Mouse (Mus musculus): ENCODE measurements around the gene Slco2b1.
A peak's percentile ranks its signal among the peaks of the same experiment; 100 is the strongest.
"Not testable (repeated sequence)": the region's sequence is repeated elsewhere in the genome, so short reads cannot be mapped to it uniquely, and the experiment has no call there.

Slco2b1 gene

DNA sequence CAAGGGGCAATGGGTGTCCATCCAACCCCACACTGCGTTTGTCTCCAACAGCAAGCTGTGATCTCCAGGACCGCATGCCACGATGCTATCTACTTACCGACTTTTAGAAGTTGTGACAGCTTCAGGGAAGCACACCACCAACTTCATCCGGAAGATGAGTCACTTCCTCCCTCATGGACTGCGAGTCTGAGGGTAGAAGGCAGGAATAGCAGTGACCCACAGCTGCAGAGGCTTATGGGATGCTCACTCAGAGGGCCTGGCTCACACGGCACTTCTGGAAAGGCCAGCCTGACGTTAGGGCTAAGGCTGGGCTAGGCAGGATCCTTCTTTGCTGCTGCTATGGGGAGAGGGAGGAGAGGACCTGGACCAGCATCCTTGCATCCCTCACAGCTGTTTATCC is at the start of gene Slco2b1:
Slco2b1 (minus strand) TSS at position 175 of the 400 bp plus-strand sequence.
- peak; percentile 51 for DNase-seq

DNA sequence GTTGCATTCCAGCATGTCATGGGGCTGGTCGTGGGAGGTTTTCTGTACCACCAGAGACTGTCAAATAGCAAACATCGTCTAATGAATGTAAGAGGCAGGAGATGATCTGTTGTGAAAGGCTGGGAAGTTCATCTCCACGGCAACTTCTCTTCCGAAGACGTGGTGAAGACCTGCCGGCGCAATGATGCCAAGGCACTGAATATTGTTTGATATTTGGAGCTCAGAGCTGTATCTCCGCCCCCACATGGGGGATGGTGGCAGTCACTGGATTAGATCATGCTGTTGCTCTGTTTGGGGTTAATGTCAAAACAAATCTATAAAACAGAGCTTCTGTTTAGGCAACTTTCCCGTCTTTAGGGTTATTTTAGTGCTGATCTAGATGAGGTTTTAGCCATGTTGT is 28.1 kb upstream of the Slco2b1 start:
- DNase-seq = no peak

DNA sequence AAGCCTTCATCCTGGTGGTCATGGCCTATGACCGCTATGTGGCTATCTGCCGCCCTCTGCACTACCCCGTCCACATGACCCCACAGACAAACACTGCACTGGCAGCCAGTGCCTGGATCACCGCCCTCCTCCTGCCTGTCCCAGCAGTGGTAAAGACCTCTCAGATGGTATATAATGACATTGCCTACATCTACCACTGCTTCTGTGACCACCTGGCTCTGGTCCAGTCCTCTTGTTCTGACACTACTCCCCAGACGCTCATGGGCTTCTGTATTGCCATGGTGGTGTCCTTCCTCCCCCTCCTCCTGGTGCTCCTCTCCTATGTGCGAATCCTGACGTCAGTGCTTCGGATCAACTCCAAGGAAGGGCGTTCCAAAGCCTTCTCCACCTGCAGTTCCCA is 24.4 kb upstream of the Slco2b1 start:
- not testable (repeated sequence) for DNase-seq

DNA sequence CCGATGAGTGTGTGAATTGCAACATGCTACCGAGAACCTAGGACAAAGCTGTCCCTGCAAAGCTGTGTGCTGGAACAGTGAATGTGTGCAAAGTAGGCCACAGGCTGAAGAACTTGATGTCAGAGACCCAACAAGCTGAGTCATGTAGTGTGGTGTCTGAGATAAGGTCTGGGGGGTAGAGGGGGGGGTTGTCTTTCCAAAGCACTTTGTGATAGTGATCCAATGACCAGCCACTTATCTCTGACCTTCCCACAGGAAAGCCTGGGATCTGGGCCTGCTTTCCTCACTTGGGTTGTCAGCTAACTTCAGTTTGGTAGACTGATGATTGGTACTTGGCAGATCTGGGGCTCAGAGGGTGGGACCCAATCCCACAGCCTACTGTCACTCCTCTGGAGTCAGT is 23.5 kb upstream of the Slco2b1 start:
- DNase-seq = no peak

DNA sequence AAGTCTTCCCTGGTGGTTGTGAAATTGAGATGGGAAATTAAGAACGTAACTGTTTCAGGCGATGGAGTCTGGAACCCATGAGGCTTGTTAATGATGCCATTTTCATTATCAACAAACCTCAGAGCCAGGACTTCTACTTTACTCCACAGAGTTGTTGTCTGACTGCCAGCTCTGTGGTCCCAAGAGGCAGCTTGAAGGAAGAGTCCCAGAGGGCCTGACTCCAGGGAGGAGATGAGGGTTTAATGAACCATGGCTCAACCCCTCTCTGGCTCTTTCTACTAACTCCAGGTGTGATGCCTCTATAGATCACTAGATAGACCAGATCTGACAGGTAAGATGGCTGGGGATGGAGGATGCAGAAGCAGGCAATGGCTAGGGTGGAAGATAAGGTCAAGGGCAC is 18.8 kb upstream of the Slco2b1 start, which contains the start of gene Olfr520:
Olfr520 (plus strand) TSS at position 301 of the 400 bp plus-strand sequence.
- peak; percentile 5 for DNase-seq

DNA sequence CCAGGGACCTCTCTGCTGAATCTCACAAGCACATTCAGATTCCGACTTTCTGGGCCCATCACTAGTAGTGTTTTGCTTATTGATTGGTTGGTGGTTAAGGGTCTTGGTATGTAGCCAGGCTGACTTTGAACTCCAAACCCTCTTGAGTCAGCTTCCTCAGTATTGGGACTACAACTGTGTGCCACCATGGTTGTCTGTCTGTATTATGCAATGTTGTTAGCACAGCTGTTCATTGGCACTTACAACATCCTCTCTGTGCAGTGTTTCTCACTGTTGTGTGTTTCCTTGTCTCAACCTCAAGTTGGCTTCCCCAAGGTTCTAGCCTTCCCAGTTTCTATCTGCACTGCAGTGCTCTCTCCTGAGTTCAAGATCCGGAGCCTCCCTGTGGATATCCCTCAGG is 5.4 kb upstream of the Slco2b1 start:
- no peak for DNase-seq

DNA sequence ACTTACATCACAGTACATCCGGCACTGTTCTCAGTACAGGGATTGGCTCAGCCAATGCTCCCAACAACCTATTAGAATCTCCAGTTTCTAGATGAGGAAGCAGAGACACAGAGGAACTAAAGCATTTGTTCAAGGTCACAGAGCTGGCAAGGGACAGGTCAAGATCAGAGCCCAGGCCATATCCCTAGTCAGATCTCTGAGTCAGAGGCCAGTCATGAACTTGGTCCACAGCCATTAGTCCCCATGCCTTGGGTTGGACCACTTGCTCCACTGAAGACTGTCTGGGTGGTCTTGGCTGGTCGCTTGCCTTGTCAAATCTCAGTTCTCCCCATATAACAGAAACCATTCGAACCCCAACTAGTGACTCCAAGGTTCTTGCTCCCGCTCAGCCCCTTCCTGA is 1.3 kb upstream of the Slco2b1 start:
- no peak for DNase-seq

DNA sequence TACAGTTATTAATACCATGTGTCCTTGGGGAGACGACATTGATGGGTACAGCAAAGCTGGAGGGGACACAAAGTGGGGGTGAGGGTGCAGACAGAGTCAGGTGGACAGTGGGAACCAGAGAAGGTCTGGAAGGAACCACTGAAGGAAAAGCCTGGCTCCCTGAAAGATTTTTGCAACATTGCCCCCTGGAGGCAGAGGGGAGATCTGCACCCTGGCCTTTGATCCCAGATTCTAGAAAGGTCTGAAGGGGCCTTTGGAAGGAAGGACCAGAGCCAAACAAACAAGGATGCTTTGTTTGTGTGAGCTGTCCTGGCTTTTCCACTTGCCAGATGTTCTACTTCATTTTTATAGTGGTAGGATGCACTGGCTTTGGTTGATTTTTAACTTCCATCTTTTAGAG is 664 bp downstream of the Slco2b1 start:
- DNase-seq = peak; percentile 84

DNA sequence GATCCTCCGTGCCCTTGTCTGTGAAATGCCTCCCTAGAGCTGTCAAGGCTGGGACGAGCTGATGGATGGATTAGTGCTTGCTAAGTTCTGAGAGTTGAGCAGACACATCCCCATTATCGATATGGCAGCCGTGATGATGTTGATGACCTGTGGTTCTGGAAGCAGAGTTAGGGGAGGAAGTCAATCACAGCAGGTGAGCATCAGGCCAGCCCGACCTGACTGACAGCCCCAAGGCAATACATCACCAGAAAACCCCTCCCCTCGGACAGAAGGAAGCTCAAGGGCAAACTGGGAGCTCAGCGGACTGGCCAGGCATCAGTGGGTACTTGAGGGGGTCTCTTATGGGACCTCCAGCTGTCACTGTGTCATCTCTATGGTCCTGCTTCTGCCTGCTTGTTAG is 1.1 kb downstream of the Slco2b1 start:
- no peak for DNase-seq

DNA sequence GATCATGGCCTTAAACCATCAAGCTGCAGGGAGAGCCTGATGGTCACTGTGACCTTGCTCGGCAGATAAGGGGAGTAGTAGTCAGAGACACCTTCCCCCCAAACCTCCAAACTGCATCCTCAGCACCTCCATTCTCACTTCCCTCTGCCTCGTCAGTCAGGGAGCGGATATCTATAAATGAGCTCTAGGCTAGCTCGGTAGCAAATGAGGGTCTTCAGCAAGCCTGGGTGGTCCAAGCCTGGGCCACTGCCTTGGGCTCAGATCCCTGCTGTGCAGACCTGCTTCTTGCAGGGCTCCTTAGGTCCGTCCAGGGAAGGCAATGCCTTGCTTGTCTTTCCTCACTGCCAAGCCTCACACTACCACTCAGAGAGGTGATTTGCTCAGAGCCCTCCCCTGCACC is 2.4 kb downstream of the Slco2b1 start:
- DNase-seq = no peak

DNA sequence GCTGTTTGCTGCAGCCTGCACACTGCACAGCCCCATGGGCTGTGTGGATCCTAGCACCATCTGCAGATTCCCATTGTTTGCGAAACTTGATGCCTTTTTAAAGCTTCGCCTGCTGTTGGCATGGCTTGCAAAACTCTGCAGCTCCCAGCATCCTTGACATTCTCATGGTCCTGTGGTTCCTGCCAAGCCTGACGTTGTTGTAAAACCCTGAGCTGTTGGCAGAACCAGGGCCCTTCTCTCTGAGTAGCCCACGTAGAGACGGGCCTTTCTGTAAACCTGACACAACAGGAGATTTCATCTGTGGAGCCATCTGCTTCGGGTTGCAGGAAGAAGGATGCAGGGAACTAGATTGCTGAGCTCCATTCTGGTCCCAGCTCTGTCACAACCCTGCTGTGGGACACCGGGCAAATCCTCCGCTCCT is 2.8 kb downstream of the Slco2b1 start:
- no peak for DNase-seq

DNA sequence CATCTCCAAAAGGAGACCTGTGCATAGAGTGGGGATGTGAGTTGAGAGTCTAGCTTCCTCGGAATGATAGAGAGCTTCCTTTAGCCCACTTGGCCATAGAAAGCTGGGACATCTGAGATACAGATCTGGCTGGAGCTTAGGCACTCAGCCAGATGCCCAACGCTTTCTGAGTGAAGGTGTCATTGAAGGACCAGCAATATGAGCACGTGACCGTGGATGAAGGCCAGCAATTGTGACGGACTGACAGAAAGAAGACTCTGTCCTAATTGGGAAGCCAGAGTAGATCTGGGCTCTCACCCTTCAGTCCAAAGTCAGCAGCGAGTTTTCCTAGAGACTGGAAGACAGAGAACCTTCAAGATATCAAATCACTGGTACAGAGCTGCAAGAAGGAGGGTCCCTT is 3.5 kb downstream of the Slco2b1 start:
- no peak for DNase-seq

DNA sequence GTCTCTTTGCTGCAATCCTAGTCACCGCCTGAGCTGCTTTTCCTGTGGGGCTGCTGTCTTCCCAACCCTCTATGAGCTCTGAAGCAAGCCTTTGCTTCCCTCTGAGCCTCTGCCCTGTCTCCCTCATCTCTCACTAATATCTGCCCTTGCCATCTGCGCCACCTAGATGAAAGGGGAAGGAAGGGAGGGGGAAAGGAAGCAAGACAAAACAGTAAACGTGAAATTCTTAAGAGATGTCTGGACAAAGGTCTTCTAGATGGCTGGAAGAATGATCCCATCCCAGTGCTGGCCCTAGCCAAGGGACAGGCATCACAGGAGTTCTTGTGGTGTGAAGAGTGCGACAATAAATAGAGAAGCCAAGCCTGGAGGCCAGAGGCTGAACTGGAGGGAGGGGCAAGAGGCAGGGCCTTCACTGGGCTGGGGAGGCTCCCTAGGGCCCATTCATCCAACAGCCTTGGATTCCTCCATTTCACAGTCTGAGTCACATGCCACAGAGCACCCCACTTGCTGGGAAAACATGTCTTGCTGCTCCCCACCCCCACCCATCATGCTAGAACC is 4.0 kb downstream of the Slco2b1 start:
- peak; percentile 52 for DNase-seq

DNA sequence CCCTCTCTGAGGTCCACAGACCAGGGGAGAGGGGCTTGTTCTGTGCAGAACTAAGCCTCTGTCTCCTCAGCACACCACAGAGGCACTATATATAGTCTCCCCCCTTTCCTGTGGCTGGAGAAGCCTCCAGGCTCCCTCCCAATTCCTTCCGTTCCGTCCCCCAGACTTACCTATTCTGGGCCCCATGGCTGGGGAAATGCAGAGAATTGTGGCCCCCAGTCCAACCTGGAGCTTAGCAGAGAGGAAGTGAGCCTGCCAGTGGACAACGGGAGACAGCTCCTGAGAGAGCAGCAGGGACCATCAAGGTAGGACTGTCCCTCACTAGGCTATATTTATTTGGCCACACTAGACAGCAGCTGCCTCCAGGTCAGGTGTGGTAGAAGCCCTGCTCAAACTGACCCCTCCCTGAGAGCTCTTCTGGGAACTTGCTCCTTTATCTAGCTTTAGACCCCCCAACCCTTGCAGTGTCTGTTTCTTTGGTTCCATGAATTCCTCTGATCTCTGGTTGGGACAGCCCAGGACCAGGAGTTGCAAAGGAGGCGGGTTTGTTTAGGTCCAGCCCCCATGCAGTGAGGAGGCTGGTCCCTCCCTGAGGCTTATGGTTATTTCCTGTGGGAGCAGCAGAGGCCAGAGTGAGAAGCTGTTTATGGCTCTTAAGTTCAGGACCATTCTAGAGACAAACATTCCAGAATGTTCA is 4.7 kb downstream of the Slco2b1 start:
- DNase-seq = peak; percentile 72

DNA sequence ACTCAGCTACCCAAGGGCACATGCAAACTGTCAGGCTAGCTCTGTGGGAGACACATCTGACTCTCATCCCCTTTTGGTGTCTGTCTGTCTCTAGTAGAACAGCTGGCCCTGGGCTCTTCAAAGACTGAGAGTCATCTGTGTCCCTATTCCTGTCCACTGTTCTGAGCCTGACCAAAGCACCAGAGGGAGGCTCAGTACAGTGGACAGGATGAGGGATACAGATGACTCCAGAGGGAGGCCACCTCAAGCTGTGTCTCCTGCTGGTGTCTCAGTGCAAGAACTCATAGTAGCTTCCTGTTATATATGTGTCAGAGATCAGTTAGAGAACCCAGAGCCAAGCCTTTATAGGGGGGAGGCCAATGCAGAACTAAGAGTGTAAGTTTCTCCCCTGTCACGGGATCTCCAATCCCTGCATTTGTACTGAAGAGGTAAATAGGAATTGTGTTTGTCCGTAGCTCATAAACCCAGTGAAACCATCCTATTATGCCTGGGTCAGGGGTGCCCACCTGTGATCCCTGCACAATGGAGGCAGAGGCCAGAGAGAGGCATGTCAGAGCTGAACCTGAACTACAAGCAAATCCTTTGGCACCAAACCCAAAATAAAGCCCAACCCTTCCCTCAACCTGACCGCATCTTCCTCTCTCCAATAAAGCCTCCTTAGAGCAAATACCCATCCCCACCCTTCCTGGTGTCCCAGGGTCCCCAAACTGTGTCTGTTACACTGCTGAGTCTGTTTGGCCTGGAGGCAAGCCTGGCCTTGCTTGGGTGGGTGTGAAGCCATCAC is 6.2 kb downstream of the Slco2b1 start:
- DNase-seq = no peak

DNA sequence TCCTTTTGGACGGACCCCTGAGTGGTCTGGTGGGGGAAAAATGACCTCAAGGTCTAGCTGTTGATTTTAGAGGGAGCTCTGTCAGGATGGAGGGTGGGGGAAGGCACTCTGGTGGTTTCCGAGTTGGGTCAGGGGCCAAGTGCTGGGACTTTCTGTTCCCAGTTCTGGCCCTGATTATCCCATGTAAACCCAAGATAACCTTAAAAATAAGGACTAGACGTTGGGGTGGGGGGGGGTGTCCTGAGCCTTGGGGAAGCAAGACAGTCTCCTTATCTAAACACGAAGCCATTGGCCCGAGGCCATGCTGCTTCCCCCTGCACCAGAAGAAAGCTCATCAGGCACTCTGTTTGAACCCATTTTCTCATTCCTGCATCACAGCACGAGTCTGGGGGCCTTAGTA is 8.9 kb downstream of the Slco2b1 start:
- peak; percentile 70 for DNase-seq

DNA sequence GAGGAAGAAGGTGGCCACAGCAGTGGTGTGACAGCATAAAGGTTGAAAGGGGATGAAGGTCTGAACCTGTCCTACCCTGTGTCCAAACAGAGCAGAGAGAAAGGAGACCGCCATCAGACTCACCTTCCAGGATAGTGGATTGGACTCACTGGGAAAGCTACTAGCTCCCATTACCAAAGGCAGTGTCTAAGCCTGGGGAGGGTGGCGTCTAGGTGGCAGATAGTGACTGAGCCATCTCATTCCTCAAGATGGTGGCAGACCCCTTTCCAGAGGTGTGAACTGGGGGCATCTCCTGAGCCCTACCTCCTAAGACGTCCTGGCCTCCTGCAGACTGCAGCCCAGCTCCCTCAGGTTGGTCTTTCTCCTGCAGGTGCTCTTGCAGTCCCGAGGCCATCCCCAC is 10.5 kb downstream of the Slco2b1 start:
- DNase-seq = no peak

DNA sequence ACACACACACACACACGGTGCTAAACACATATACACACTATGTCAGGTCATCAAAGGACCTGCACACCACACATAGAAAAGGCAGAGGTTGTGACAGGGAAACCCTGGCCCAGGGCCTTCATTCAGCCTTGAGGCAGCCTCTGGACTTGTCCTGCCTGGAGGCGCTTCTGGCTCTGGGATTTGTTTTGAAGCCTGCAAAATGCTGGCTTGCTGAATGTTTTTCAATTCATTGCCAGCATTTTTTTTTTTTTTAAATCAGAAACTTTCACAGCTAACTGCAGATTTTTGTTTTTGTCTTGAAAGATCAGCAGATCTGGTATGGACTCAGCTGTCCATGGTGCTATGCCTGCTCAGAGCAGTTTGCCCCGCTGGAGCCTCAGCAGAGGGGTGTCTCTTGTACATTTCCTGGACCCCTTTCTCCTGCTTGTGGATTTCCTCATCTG is 11.4 kb downstream of the Slco2b1 start:
- DNase-seq = peak; percentile 67

DNA sequence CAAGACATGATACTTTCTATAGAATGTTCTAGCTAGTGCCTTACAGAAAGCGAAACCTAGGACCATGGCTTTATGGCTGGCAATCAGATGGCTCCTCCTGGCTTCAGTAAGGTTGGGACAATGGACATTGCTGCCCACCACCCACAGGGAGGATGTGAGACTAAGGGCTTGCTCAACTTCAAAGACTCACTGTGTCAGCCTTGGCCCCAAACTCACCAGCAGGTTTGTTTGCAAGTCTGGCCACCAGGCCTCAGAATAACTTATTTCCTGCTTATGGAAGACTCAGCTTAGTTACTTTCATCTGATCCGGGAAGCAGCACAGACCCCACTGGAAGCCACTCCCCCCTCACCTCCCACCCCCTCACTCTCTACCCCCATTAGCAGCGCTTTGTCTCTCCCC is 12.0 kb downstream of the Slco2b1 start:
- no peak for DNase-seq

DNA sequence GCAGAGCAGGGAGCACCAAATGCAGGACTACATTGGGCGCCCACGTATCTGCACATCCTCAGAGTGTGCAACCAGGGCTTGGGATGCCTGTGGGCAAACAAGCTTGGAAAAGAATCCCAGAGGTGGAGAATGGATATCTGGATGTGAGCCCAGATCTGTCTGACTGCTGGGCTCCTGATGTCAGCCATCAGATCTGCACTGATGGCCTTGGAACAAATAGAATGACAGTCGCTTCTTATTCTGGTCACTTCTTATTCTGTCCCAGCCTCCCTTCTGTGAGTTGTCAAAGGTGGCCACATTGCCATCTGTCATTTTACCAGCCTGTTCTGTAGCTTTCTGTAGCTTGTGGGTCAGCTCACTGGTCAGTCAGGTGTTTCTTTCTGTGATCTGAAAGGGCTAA is 12.6 kb downstream of the Slco2b1 start:
- no peak for DNase-seq

DNA sequence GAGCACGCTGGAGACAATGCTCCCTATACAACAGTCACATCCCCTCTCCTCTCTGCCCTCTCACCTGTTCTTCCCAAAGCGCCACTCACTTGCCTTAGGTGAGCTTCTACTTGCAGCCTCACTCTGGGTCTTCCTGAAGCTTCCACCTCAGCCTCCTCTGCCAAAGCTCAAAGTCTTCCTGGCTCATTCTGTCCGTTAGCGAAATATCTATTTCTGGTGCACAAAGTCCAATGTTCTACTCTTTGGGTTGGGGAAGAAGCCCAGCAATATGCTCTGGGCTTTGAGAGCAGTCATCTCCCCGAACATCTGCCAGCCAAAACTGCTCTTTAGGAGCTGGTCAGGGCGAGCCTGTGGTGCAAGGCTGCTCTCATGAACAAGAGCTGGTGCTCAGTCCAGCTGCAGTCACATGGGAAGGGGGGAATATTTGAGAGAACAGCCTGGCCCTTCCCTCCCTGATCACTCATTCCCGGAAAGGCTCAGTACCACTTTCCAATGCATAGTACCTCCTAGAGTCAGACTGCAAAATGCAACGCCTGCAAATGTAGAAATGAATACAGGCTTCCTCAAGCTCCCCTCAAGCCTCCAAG is 15.6 kb downstream of the Slco2b1 start:
- no peak for DNase-seq

DNA sequence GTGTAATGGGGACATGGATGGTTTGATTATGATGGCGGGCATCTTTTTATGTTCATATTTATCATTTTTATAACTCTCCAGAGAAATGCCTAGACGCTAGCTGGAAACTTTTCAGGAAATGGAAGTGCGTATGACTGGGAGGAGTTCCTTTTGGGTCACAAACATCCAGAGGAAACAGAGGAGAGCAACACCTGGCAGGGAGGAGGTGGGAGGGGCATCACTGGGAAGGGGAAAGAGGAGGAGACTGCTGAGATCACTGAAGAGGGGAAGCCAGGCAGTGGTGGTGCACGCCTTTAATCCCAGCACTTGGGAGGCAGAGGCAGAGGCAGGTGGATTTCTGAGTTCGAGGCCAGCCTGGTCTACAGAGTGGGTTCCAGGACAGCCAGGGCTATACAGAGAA is 16.7 kb downstream of the Slco2b1 start:
- DNase-seq = not testable (repeated sequence)

DNA sequence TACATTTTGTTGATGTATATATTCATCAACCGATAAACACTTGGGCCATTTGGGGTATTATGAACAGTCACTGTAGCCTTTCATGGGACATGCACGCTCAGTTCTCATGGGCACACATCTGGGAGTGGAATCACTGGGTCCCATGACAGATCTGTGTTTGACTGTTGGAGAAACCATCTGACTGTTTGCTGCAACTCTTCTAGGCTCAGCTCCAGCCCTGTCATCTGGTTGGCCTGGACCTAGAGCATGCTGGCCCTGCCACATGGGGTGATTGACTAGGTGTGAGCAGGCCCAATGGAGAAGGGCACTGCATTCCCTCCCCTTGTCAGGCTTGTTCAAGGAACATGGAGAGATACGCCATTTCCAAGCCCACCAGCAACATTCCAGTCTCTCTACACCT is 17.2 kb downstream of the Slco2b1 start:
- DNase-seq = no peak

DNA sequence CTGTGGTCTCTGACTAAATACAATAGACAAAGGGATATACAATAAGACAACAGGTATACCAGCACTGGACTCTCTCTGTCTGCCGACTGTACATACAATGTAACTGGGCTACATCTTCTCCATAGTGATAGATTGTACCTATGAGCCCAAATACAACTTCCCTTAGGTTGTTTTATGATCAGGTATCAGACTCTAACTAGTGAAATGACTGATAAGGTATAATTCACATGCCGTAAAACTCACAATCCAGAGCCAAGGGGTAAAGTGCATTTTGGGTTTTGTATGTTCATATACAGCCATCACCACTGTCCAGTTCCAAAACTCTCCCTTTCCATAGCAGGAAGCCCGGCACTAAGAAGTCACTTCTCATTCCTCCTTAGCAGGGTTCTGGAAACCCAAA is 17.8 kb downstream of the Slco2b1 start:
- no peak for DNase-seq
